Mouse (Mus musculus) heart, adult 8-10 months (tissue): Measurements from ENCODE around the gene Macrod1. TPM values are rescaled to one million over a fixed set of nuclear protein-coding genes. Genes with fewer than 3 reads are reported as not detected.
"Not testable (repeated sequence)": the region's sequence is repeated elsewhere in the genome, so short reads cannot be mapped to it uniquely, and the experiment has no call there.

ENCODE experiments used
- DNase-seq: peaks from one replicate; pipeline ENCODE4 v3.0.0; 2022; ENCODE audit warnings: low spot score
- total RNA-seq, 4 experiments: library from RNA; stranded (reverse); gene quantifications; 2 replicates each; pipeline ENCODE4 v1.2.4; 2022

Gene Macrod1
- 100 to 1,000 TPM; 318 to 340 (median 328) TPM for total RNA-seq

DNA sequence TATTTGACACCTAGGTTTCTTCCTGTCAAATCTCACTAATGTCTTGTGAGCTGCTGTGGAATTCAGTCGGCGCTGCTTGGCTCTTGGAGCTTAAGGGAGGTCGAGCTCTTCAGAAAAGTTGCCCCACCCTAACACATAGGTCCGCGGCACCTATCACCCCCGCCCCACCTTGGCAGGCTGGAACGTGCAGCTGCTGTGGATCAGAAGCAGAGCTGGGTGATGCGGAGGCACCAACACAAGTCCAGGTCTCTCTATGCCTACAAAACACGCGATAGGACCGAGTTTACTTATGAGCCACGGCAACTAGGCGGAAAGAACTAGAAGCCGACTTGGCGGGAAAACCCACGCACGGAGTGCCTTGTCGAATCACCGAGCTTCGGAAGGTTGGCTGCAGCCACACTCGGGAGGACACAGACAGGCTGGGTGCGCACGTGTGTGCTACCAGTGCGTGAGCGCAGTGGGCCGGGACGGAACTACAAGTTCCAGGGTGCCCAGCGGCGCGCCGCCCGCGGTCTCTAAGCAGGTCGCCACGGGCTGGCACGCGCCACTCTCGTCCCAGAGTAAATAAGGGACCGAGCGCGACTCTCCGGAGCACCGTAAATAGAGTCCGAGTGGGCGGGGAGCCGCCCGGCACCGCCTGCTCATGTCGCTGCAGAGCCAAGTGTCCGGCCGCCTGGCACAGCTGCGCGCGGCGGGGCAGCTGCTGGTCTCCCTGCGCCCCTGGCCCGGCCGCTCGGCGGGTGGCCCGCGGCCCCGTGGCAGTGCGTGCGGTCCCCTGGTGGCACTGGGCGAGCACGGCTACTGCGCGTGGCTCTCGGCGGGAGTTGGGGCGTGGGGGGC is at the start of gene Macrod1:
Gene Macrod1 (plus strand): TSS at position 563 of the 840 bp plus-strand sequence.
- DNase-seq = peak; percentile 75

DNA sequence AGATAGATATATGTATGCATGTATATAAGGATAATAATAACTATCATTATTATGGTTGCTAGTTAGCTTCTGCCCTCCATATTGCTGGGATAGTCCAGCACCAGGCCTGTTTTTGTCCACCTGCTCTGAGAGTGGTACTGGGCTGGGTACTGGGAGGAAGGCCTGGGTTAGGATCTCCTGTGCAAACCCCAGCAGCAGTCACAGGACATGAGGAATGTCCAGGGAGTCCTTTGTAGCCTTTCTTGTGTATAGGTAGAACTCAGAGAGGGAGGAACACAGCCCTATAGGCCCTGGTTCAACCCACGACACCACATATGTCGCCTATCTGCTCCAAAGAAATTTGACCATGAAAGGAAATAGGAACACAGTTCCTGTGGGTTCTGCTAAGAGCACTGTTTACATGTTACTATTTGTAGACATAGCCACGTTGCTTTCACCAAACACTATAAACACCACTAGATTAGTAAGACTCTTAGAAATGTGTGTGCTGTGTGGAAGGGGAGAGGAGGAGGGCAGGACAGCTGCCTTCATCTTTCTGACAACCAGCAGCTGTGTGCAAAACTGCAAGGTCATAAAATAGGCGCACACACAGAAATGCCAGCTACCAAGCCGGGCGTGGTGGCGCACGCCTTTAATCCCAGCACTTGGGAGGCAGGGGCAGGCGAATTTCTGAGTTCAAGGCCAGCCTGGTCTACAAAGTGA is 49.6 kb upstream of the Macrod1 start:
- DNase-seq = no peak

DNA sequence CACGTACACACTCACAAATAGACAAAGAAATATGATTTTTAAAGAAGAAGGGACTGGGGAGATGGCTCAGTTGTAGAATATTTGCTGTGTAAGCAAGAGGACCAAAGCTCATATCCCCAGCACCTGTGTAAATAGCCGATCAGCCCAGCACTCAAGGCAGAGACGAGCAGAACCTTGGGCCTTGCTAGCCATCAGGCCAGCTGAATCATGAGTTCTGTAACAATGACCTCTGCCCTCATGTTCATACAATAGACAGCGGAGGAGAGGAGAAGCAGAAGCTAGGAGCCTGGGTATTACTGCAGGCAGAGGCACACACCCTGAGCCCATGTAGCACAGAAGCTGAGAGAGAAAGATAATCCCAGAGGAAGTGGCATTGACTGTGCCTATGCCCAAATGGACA is 44.2 kb upstream of the Macrod1 start:
- no peak for DNase-seq

DNA sequence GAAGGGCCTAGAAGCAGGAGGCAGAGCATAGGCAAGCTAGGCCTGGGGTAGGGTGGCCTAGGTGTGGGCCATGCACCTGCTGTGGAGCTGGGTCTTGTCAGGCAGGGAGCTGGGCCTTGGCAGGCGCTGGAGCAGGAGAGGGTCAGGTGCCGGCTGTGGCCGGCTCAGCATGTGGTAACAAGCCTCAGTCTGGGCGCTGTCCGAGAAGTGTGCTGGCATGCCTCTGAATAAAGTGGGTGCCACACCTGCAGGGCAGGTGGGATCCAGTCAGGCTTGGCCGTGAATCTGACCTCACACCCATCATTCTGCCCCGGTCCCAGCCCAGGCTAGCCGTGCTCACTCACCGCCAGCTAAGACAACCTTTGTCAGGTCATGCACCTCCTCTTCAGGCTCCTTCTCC is 42.6 kb upstream of the Macrod1 start:
- DNase-seq = no peak

DNA sequence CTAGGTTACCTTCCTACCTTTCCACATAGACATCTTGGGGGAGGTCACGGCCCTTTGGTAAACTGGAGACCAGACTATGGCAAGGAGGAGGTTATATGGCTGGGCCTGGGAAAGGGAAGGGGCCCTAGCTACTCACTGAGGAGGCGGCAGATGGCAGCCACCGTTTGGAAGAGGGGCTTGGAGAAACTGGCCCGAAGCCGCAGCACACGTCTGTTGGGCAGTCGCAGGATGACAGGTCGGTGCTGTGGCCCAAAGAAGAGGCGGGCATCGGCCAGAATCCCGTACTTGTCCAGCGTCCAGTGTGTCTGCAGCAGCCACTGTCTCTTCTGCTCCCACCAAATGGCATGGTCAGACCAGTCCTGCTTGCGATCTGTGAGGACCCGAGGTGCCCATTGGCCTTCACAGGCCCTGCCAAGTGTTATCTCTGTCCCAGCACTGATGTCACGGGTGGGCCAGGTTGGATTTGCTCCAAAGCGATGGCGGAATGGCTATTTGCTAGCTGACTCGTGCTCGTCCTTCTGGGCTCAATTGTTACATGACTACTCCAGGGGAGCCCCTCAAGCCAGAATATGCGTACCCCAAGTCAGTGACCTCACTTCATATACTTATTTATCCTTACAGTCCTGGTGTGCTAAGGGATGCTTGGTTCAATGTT is 42.0 kb upstream of the Macrod1 start:
- DNase-seq = no peak

DNA sequence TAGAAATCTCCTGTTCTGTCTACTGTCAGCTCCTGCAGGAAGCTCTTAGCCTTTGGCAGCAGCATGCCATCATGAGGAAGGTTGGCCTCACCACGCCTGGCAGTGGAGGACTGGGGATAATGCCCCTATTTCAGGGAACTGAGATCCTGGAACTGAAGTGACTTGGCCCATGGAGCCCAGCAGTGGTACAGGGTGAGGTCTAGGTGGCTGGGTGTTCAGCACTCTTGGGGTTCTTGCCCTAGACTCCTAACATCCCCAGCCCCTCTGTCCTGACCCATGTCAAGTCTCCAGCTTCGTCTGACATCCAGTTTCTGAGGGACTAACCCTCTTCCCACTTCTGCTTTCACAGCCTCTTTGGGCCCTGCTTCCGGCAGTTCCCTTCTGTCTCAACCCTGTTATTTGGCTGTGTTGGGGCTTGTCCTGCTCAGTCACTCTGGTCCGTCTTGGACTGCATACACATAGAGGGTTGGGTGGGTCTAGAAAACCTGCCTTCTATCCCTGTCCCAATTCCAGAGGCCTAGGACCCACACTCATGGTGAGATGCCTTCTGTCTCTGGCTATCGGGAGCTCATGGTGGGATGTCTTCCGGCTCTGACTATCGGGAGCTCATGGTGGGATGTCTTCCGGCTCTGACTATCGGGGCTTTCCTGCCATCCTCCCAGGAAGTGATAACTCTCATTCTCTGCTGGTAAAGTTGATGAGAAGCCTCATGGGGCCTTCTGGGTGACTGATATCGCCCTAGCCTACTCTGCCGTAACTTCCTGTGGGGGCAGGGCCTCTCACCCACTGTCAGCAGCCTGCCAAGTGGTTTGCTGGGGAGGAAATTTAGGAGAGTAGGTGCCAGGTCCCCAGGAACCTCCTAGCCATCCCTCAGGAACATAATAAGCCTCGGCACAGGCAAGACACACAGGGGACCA is 38.8 kb upstream of the Macrod1 start:
- no peak for DNase-seq

DNA sequence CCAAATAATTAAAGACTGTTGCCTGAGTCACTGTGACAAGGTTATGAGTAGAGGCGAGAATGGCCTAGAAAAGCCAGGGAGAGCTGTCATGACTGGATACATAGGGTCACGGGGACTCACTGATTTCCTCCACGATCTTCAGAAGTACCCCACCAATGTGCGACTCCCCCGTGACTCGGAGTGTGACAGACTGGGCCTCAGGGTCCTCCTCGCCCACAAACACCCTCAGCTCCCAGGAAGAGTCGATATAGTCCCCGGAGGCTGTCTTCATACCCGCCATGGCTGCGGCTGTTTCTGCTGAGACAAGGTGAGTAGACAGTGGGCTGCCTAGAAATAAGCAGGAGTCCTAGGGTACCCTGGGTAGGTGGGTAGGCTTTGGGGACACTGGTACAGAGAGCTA is 38.1 kb upstream of the Macrod1 start:
- DNase-seq = no peak

DNA sequence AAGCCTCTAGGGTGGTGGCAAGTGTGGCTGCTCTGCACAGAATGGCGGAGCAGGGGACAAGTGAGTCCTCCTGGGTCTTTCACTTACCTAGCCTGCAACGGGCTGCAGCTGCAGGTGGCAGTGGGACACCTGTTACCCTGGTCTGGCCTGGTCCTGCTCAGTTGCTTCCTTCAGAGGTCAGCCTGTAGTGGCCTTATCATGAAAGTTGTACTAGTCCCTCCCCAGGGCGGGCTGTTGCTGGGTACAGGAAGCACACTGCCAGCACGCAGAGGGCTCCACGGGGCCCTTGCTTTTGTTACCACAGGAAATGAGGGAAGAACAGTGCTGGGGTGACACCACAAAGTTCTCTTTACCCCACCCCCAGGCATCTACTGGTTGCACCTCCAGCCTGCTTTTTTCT is 37.4 kb upstream of the Macrod1 start, which contains the start of gene Fermt3:
Gene Fermt3 (minus strand): TSS at position 279 of the 400 bp plus-strand sequence.
- DNase-seq = peak; percentile 54

DNA sequence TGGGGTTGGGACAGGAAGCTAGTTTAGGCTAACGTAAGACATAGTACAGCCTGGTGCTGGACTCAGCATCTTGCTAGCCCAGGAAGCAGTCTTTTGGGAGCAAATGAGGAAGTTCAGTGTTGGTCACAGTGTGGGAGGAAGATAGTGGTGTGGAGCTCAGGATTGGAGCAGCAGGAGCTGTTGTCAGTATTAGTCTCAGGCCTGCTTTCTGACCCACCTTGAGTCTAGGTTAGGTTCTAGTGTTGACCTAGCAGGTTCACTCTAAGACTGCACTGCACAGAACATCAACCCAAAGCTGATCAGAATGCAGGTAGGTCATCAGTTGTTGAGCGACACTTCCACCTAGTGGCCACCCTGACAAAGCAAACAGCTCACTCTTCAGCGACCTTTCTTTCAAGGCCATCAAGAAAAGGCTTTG is 36.4 kb upstream of the Macrod1 start:
- peak; percentile 58 for DNase-seq

DNA sequence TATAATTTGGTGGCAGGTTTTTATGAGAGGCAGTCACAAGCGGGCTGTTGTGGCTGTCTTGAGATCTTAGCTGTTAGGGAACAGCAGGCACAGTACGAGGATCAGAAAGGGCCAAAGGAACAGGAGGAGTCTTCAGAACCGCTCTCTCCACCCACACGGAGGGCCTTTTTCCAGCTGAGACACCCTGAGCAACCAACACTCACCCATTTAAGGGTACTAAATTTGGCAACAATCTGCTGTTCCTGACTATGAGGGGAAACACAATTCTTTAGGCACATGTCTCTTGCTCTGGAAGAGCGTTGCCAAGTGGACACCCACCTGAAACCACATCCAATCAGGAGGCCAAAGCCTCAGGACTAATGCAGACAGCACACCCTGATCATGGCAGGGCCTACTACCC is 27.1 kb upstream of the Macrod1 start:
- no peak for DNase-seq

DNA sequence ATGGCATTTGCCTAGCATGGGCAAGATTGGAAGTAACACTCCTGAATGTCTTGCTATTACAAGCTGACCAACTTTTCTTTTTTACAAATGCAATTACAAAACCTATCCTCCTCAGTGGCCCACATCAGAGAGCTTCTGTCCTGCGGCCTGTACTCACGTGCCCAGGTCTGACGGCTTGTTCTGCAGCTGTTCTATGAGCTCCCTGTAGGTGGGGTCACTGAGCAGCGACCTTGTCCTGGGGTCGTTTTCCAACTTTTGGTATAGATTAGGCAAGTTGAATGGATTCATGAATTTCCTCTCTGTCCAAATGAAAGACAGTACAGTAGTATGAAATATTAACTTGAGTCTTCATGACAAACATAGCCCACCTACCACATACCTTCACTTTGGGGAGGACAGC is 22.6 kb upstream of the Macrod1 start:
- DNase-seq = no peak

DNA sequence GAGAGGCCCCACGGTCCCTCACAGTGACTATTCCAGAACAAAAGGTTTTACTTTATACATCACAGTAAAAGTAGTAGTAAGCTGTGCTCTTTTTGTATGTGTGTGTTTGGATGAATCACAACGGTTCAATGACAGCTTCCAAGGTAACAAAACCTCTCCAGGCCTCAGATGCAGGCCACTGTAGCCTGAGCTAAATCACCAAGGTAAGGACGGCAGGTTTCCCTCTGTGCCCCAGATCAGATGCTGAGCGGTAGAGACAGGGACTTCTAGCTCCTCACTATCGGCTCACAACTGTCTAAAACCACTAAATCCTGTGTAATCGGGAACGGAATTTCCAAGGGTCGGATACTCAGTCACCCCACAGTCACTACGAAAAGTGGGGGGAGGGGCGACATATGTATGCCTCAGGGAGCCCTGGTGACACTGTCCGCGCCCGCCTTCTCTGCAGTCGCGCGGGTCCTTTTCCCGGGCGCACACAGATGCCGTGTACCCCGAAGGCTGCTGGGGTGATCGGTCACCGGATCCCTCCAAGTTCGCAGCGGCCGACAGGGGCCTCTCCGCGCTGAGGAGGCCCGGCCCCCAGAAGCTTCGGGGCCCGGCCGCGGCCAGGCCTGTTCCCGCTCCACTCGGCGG is 17.4 kb upstream of the Macrod1 start:
- peak; percentile 41 for DNase-seq

DNA sequence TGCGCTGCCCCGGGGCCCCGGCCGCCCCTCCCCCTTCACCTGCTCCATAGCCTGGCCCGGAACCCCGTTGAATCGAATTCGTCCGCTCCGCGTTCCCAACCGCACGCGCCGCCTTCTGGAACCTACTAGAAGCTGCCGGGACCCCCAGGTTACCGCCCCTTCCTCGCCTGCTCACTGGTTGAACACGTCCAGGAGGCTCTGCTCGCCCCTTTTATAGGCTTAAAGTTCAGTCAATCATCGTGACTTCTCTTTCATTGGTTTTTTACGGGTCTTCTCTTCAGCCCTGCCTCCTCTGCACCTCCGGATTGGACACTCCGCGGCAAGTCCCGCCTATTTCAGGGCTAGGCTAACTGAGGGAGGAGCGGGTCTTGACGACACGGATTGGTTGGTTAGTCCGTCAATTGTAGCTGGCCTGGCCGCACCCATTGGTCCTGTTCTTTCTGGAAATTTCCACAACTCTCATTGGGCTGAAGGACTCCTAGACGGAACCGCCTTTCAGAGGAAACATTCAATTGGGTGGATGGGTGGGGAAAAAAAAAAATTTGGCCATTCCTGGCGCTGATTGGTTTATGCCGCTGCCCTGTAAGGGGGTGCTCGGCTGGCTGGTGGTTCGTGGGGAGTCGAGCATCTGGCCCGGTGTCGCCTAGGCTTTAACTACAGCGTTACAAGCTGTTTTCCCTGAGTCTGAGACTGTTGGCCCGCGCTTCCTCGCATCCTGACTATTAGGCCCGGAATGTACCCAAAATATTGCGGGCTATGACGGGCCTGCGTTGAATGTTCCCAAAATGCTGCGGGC is 16.6 kb upstream of the Macrod1 start, which contains the start of gene Stip1:
Gene Stip1 (minus strand): TSS at position 127 of the 796 bp plus-strand sequence.
- DNase-seq = peak; percentile 100

DNA sequence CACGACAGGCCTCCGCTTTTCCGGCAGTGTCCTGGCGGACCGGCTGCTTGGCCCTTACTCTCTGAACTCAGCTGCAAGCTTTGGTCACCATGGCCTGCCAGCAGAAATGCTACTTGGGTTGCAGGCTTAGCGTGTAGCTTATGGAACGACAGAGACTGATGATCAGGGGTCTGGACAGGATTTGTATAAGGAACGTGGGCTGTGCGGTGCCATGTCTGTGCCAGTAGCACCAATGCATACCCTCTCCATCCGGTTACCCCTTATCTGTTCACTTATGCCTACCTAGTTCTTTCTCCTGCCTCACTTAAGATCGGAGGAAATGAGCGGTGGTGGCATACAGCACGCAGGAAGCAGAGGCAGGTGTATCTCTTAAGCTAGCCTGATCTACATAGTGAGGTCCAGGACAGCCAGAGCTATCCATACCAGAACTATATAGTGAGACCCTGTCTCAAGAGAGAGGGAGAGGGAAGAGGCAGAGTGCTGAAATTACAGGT is 15.9 kb upstream of the Macrod1 start:
- DNase-seq = no peak

DNA sequence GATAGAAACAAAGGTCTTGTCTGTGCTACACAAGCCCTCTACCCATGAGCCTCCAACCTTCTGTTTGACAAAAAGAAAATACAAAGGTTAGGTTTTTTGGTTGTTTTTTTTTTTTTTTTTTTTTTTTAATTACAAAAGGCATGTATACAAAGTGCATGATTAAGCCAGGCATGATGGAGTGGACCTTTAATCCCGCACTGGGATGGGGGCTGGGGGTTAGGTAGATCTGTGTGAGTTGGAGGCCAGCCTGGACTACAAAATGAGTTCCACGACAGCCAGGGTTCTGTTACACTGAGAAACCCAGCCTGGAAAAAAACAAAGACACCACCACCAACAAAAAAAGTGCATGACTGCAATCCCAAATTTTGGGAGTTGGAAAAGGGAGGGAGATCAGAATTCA is 15.4 kb upstream of the Macrod1 start:
- no peak for DNase-seq

DNA sequence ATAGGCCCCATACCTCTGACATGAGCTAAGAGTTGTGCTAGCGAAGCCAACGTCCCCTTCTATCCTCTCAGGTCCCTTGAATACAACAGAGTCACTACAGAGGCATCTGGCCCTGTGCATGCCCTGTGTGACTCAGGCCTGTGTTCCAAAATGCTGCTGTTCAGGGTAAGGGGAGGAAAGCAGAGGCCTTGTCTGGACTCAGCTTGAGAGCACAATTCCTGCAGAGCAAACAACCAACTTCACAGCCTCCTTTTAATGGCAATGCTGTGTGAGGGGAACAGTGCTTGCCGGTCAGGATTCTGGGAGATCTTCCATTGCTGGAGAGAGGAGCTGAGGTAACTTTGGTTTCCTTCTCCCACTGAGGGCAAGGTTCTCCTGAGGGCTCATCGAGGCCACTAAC is 12.3 kb upstream of the Macrod1 start:
- DNase-seq = no peak

DNA sequence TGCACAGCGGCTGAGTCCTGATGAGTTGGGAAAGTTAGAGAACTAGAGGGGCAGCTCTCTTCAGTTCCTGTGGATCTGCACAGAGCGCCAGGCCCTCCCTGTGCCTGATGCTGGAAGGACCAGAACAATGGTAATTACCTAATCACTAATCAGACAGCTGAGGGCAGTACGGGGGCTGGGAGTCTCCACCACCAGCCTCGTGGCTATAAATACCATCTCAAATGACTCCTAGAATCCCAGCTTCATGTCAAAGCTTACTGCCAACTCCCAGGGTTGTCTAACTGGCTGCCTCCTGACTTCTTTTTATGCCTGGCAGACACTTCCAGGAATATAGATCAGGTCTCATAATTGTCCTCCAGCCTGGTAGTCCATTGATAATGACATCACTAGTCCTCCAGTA is 11.9 kb upstream of the Macrod1 start:
- DNase-seq = no peak

DNA sequence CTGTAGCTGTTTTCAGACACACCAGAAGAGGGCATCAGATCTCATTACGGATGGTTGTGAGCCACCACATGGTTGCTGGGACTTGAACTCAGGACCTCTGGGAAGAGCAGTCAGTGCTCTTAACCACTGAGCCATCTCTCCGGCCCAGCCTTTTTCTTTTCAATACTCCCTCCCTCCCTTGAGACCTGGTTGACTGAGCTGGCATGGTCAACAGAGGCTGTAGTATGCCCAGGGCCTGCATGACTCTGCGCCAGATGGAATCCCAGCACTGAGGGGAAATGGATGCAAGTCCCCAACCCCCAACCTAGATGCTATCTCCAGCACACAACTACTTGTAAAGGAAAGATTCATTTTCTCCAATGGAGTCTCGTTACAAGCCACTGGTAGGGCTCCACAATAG is 3.2 kb upstream of the Macrod1 start:
- not testable (repeated sequence) for DNase-seq

DNA sequence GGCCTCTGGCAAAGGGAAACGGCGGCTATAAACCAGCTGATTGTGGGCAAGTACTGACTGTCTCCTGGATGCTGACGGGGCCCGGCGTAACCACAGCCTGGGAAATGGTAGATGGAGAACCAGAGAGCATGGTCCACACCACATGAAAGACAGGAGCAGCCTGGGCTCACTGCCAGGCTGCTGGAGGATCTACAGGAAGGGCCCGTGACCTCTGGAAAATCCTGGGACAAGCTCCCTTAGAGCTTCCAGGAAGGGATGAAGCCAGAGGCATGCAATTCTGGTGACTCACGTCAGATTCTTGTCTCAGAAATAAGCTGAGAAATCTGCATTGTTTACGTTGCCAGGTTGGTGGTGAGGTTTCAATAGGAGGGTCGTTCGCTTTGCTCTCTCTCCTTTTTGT is 1.8 kb upstream of the Macrod1 start:
- no peak for DNase-seq

DNA sequence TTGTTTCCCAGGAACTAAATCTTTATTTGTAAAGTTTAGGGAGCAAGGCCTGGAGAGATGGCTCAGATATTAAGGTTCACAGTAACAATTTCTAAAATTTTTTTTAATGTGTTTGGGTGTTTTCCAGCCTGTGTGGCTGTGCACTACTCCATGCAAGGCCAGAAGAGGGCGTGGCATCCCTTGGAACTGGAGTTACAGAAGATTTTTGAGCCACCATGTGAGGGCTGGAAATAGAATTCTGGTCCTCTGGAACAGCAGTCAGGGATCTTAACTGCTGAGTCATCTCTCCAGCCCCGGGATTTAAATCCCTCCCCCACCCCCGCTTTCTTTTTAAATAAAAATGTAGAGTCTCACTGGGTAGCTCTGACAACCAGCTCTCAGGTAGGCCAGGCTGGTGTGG is 1.4 kb upstream of the Macrod1 start:
- no peak for DNase-seq
